Mouse (Mus musculus) cerebellum, postnatal 4 days (tissue): ENCODE measurements around the gene Elf4.

ENCODE experiments used
- DNase-seq, 2 experiments: peaks; one replicate each; pipeline ENCODE4 v3.0.0; 2022; ENCODE audit warnings: low spot score in 2 of 2, mixed read lengths in 1 of 2

The Elf4 gene

DNA sequence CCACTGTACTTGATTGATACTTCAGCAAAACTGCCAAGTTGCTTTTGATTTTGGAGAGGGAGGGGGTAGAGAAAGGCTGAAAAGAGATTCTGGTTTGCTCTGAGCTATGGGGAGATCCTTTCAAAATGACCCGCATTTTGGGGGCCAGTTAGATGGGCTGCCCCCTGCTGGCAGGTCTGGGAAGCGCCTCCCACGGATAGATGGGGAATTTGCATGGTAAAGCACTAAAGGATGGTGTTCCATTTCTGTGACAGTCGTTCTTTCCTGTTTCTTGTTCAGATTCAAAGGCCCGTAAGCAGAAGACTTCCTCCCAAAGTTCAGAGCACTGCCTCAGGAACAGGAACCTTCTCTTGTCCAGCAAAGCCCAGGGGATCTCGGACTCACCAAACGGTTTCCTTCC is 79.3 kb downstream of the Elf4 start:
- DNase-seq, result peak; percentile 31 to 45

GRCm38 (mm10) chrX:48367841-48368240 is 95.1 kb downstream of the Elf4 start:
- no peak for DNase-seq

DNA sequence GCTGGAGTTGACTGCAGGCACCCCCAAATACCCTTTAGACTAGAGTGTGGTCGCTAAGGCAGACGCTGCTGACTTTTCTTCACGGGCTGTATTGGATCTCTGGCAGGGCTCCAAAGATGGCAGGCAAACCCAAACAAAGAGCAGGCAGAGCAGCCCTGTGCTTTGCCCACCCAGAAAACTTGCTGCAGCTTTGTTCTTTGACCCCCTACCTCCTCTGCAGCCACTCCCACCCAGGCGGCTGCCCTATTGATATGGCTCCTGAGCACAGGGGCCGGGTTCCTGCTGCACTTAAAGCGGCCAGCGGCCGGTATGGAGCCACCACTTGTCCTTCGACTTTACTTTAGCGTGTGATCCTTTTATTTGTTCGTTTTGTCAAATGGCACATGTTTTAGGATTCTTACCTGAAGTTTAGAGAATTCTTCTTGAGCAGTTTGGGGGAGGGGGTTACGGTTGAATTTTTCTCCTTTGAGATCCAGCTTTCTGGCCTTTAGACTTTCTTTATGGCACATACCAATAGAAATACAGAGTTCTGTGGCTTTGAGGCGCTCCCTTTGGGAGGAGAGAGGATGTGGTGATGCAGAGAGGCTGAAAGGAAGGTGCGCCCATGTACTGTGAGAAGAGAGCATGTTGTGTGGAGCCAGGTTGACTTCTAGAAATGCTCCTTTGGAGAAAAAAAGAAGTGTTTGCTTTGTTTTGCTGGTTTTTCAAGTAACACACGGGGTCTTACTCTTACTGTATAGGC is 96.9 kb downstream of the Elf4 start:
- DNase-seq, result no peak
